Mouse (Mus musculus): ENCODE data around the gene Cops9. TPM values are rescaled to one million over a fixed set of nuclear protein-coding genes. Genes with fewer than 3 reads are reported as not detected.

Cops9 gene
- polyA plus RNA-seq, 1 experiment: 414 TPM

DNA sequence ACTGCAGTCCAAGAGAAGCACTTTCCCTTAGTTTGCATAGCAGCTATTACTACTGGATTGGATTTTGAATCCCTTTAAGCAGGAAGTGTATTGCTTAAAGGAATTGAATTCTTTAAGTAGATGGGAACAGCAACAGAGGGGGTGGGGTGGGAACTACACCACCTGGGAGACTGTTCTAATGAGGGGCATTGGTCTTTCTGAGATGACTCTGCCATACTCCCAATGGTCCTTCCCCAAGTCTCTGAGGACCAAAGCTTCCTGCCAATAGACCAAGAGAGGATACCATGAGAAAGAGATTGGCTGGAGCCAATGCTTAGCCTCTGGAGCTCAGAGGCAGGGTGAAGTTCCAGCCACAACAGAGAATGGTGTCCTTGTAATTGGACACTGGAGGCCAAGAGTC lies 47.7 kb downstream of the Cops9 start, which contains the start of gene Olfr1411:
Olfr1411 (plus strand) TSS at position 301 of the 400 bp plus-strand sequence.
- Histone ChIP-seq H3K4me1 (ENCODE audit: control insufficient read depth, insufficient read depth, low read length) (no peaks in the 10 kb centered on the region), H3K27me3 (ENCODE audit: control insufficient read depth, insufficient read depth, low read length) (no peaks in the 10 kb centered on the region; the same call in 1 of the 2 replicates), H3K4me3 (replicated peaks; ENCODE audit: insufficient read depth, low read depth, low read length) (no peak within 1 kb of the TSS), H3K27ac (ENCODE audit: insufficient read depth, low read length) (no peak within 1 kb of the TSS)
- DNase-seq: no peak
- no peak for TF ChIP-seq CTCF (IDR thresholded peaks at IDR 0.05; ENCODE audit: borderline replicate concordance, insufficient read depth, low read depth, low read length)
- no peak for TF ChIP-seq POLR2A (IDR thresholded peaks at IDR 0.05; ENCODE audit: borderline replicate concordance, insufficient read depth, low read length)

Other genes starting within 250 kb of the Cops9 start
- 226 and 229 TPM in 2 replicates for gene Ndufa10, start 168.1 kb downstream of the Cops9 start, polyA plus RNA-seq (2012; rRNA removed)
- not detected in 2 replicates for gene Olfr1416, start 156.9 kb downstream of the Cops9 start, polyA plus RNA-seq (2012; rRNA removed)
- gene Olfr1415, start 145.9 kb downstream of the Cops9 start, polyA plus RNA-seq (2012; rRNA removed): not detected in 2 replicates
- gene Olfr1414, start 123.3 kb downstream of the Cops9 start, polyA plus RNA-seq (2012; rRNA removed): not detected in 2 replicates
- gene Olfr1413, start 70.7 kb downstream of the Cops9 start, polyA plus RNA-seq (2012; rRNA removed): not detected in 2 replicates
- not detected in 2 replicates for gene Olfr1412, start 56.2 kb downstream of the Cops9 start, polyA plus RNA-seq (2012; rRNA removed)
- not detected in 2 replicates for gene Olfr1411, start 47.6 kb downstream of the Cops9 start, polyA plus RNA-seq (2012; rRNA removed)
- not detected in 2 replicates for gene Olfr1410, start 36.2 kb downstream of the Cops9 start, polyA plus RNA-seq (2012; rRNA removed)
- gene Olfr12, start 24.2 kb downstream of the Cops9 start, polyA plus RNA-seq (2012; rRNA removed): not detected in 2 replicates
- gene Otos, start 6.9 kb upstream of the Cops9 start, polyA plus RNA-seq (2012; rRNA removed): 0.07 and 0.13 TPM in 2 replicates
- gene Gpc1, start 189.7 kb upstream of the Cops9 start, polyA plus RNA-seq (2012; rRNA removed): 59.2 and 62.5 TPM in 2 replicates